Mouse (Mus musculus) CD4-positive helper T cell, adult 2 months (primary cell): ENCODE results near the gene Hes5.

Source experiments
- DNase-seq: peaks from one replicate; pipeline ENCODE4 v3.0.0-alpha.2; 2012; ENCODE audit warnings: low read depth, missing footprints, low spot score

Hes5 gene

DNA sequence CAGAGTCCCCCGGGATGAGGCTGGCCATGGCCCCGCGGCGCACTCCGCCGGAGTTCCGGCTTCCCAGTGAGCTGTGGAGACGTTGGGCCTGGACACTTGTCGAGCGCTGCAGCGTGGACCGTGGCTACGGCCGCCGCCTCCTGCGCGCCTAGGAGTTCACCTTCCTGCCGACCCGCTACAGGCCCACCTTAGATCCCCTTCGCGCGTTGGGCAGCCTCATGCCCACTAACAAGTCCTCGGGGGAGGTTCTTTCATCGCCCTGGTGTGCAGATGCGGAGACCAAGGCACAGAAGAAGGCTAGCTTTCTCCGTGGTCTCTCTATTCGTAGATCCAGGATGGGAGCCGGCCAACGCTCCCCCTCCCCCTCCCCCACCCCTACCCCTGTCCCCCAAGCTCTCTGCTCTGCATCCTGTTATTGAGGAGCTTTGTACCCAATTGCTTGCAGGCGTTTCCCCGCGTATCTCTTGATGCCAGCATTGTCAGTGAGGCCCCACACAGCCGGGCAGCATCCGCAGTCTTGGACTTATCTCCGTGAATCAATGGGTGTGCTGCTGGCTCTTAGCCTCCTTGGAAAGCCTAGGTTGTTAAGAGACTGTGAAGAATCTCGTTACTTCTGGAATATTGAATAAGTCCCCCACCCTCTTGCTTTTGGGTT is 4.0 kb downstream of the Hes5 start:
- peak; percentile 52 for DNase-seq

- DNase-seq: no peak
Measured at GRCm38 (mm10) chr4:154965856-154966255, 5.1 kb downstream of the Hes5 start.

- peak; percentile 55 for DNase-seq
Measured at GRCm38 (mm10) chr4:154967173-154967572, 6.5 kb downstream of the Hes5 start.

GRCm38 (mm10) chr4:154972546-154972945 is 11.8 kb downstream of the Hes5 start:
- no peak for DNase-seq

DNA sequence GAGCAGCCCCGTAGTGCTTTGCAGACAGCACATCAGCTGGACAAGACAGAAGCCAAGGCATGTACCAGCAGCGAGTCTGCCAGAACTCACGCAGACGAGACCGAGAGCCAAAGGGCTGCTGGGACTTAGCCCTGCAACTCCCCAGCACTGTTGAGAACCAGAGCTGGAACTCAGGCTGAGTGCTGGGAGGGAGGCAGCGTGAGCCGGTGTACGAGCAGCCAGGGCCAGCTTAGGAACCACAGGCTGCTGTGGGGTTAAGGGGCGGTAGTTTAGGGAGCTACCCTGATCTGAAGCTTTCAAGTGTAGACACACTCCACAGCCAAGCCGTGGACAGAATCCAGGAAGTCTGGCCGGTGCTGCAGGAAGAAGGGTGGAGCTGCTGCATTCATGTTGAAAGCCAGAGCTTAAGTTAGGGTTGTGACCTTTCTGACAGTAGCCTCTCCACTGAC is 13.5 kb downstream of the Hes5 start:
- DNase-seq: no peak

DNA sequence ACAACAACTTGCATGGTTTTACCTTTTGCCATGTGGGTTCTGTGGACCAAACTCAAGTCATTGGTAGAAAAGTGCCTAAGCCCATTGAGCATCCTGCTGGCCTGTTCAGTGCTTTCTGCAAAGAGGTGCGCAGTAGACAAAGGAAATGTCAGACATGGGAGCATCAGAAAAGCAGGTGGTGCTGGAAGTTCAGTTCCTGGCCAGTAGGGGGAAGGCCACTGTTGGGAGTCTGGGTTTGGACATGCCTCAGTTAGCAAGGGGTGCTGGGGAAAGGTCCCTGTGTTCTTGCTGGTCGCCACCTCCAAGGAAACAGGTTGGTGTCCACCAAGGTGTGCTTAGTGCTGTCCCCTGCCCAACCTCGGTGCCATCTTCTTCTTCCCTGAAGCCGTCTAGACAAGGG is 19.4 kb downstream of the Hes5 start:
- DNase-seq: peak; percentile 35

- DNase-seq: no peak
Measured at GRCm38 (mm10) chr4:154981076-154981475, 20.4 kb downstream of the Hes5 start.

- DNase-seq: peak; percentile 68
Measured at GRCm38 (mm10) chr4:154981530-154981929, 20.8 kb downstream of the Hes5 start.

DNA sequence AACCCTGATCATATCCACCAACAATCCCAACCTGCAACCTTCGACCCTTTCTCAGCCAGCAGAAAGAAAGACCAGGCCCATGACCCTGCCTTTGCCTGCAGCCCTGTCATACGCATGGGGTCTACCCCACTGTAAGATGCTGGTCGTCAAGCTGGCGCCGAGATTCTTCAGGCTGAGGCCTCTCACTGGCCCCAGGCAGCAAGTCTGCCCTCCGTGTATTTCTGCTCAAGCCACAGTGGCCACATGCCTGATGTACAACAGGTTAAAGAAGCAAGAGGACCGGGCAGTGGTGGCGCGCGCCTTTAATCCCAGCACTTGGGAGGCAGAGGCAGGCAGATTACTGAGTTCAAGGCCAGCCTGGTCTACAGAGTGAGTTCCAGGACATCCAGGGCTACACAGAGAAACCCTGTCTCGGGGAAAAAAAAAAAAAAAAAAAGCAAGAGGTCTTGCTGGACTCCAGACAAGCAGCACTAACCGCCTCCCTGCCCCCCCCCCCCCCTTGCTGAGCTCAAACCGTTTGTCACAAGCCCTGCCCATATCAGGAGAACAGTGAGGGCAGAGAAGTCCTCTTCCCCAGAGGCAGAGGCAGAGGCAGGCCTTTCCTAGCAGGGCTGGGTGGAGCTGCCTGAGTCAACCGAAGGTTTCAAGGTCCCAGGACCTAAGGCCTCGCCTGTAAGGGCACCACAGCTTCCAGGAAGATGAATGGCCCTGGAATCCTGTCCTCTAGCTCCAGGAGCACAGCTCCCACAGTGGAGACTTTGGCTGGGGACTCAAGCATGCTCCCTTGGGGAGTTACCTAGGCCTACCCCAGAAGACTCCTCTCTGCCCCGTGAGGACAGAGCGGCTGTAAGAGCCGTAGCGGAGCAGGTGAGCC is 21.8 kb downstream of the Hes5 start:
- peak; percentile 4 for DNase-seq

DNA sequence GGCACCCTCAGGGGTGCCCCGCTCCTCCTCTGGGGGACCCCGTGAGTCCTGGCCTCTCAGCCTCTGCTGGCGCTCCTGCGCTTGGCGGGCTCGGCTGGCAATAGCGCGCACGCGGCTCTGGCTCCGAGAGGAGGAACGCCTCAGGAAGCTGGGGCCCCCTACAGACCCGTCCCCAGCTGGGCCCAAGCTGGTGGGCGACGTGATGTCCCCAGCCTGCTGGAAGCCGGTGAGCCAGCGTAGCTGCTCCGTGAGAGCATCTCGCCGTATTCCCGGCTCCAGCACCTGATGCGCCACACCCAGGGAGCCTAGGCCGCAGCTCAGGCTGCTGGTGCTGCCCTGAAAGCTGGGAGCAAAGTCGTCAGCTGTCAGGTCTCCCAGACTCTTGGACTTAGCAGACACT is 23.0 kb downstream of the Hes5 start:
- DNase-seq: peak; percentile 2

DNA sequence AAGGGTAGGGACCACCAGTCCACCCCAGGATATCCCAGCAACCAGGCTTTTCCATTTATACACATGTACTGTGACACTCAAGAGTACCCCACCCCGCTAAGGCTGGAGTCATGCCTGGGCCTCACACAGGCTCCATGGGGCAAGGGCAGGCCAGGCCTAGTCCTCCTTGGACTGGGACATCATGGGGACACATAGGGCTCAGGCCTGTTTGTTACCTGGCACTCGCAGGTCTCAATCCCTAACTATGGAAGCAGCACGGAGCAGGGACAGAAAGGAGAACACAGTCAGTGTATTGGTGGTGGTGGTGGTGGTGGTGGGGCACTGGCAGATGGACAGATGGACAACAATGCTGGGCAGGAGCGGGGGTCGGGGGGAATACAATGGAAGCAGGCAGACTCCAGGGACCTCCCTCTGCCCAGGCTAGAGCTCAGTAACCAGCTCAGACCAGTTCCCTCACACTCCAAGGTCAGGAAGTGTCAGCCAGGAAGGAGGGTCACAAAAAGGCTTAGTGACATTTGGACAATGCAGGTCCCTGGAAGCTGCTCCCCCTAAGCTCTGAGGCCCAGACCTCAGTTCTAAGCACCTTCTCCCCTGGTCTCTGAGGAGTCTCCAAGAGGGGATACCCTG is 24.5 kb downstream of the Hes5 start:
- DNase-seq: no peak

GRCm38 (mm10) chr4:154986096-154986495 is 25.4 kb downstream of the Hes5 start:
- DNase-seq: peak; percentile 56

DNA sequence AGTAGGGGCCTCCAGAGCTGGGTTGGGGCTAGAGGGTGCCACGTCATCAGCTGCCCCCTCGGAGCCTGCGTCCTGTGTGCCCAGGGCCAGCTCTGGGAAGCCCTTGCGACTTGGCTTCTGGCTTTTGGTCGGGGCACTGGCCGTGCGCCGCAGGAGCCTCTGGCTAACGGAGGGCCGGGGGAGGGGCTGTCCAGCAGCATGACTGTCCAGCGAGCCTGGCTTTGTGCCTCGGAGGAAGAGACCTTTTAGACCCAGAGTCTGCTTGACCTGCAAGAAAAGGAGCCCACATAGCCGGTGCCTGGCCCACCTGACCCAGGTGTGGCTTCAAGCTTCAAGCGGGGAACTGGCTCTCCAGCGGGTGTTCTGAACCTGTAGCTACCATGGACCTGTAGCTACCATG is 26.0 kb downstream of the Hes5 start:
- no peak for DNase-seq

DNA sequence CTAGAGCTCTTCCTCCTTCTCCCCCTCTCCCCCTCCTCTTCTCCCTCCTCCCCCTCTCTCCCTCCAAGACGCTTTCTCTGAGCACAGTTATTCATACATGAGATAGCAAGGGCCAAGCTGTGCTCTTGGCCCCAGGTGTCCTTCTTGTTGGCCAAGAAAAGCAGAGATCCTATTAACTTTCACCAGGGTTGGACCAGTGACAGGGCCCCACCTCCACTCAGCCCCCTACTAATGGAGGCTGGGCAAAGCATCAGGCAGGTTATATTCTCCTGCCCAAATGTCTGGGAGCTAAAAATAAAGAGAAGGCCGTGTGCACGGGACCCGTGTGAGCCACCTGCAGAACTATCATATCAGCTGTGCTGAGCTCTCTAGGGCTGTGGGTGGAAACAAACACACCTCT is 34.2 kb downstream of the Hes5 start:
- no peak for DNase-seq

DNA sequence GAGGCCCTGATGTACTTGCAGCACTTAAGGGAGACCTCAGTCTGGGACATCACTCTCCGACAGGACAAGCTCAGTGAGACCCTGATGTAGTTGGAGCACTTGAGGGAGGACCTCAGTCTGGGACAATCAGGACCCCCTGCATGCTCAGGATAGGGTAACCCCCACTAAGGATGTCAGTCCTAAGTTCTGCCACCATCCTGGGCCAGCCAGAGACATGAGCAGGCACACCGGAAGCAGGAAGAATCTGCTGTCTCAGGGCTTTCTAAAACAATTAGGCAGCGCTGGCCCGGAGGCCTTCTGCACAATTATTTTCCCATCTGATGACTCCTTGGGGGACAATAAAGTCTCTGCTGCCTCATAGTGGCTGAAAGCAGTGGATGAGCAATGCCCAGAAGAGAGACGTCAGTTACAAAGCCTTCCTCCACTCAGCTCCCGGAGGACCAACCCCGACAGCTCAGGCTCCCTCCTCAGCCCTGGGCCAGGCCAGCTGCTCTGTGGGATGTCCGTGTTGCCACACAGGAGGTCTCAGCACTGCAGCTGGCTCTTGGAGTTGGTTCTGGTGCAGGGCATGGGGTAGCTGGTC is 35.9 kb downstream of the Hes5 start:
- DNase-seq: no peak

- no peak for DNase-seq
Measured at GRCm38 (mm10) chr4:154999379-154999778, 38.7 kb downstream of the Hes5 start.

GRCm38 (mm10) chr4:155005278-155005677 is 44.6 kb downstream of the Hes5 start:
- DNase-seq: no peak

GRCm38 (mm10) chr4:155006296-155006695 is 45.6 kb downstream of the Hes5 start:
- no peak for DNase-seq

DNA sequence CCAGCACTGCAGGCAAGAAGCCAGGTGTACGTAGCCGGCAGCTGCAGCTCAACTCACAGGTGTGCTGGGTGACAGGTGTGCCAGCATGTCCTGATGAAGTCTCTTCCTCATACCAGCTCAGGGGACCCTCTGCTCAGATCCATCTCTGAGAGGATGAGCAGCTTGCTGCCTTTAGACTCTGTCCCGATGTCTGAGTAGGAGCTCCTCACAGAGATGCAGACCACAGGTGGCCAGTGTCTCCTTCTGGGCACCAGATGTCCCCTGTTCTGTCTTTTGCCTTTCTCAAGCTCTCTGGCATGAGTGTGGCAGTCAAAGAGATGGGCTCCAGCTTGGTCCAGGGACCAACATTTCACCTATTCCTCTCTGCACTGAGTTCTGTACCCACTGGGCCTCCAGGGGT is 46.9 kb downstream of the Hes5 start:
- DNase-seq: no peak

DNA sequence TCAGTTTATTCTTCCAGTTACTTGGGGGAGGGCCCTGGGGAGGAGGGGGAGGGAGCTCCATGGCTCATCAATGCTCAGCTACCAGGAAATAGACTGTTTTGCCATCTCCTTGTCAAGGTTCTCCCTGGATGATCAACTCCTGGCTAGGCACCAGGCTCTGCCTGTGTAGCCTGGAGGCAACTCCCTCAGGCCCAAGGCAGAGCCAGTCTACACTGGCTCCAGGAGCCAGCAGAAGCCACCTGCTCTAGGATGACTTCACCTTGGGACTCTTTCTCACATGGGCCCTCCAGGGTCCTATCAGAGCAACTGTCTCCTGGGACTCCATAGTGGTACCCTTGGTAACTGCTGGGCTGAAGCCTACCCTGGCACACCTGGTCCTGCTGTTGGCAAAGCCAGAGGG is 47.4 kb downstream of the Hes5 start:
- no peak for DNase-seq

- DNase-seq: no peak
Measured at GRCm38 (mm10) chr4:155009216-155009615, 48.5 kb downstream of the Hes5 start.

GRCm38 (mm10) chr4:155010870-155011269 is 50.1 kb downstream of the Hes5 start:
- DNase-seq: no peak
